Mouse (Mus musculus): ENCODE data around the gene Mafg.

DNA sequence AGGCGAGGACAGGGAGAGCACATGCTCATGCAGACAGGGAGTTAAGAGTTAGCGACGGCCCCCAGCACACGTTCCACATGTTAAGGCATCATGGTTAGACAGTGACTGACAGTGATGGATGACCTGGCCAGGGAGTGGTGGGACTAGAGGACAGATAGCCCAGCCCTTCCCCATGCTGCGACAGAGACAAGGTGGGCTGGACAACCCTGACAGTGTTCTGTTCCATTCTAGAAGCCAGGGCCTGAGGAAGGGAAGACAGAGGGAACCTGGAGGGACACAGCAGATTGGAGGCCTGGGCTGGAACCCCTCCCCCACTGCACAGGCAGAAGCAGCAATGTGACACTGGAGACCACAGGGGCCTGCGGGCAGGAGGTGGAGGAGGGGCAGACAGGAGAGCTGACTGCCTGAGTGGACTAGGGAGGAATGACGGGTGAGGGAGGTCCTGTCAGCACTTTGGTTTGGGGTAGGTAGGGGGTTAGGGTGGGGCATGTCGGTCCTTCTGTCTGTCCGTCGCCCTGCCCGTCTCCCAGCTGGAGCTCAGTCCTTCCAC is 54.6 kb downstream of the Mafg start:
- TF ChIP-seq CTCF (conservative IDR thresholded peaks at IDR 0.05; ENCODE audit: low read length) (no peak), POU5F1 (IDR thresholded peaks at IDR 0.05; ENCODE audit: borderline replicate concordance, low read length) (no peak)

All from E14TG2a.4 (cell line).